Mouse (Mus musculus) hindbrain, embryonic 16.5 days (tissue): ENCODE data around the gene Aox2. TPM values are rescaled to one million over a fixed set of nuclear protein-coding genes. Genes with fewer than 3 reads are reported as not detected.

Experiments
- ATAC-seq: fragments of 200-750 bp; cut with Nextera tagmentation; 2 replicates; pipeline ENCODE4 v1.8.0; 2017; ENCODE audit warnings: moderate TSS enrichment, moderate library complexity
- H3K27ac ChIP-seq: fragments of 300-500 bp; sonication (generic); 2 replicates; pipeline ENCODE4 v1.5.1; 2014; ENCODE audit warnings: low read depth, mild to moderate bottlenecking, control low read depth, low read length, moderate library complexity
- H3K27me3 ChIP-seq: fragments of 300-500 bp; sonication (generic); replicated peaks from 2 replicates; pipeline ENCODE4 v1.6.1; 2014; ENCODE audit warnings: low read length; ENCODE audit not compliant: control insufficient read depth, insufficient read depth
- H3K36me3 ChIP-seq: fragments of 300-500 bp; sonication (generic); 2 replicates; pipeline ENCODE4 v1.6.1; 2014; ENCODE audit warnings: mild to moderate bottlenecking, low read length, moderate library complexity, mixed read lengths; ENCODE audit not compliant: control insufficient read depth, insufficient read depth
- H3K4me1 ChIP-seq: fragments of 300-500 bp; sonication (generic); 2 replicates; pipeline ENCODE4 v1.6.1; 2014; ENCODE audit warnings: low read depth, low read length; ENCODE audit not compliant: control insufficient read depth, insufficient read depth
- H3K4me2 ChIP-seq: fragments of 300-500 bp; sonication (generic); 2 replicates; pipeline ENCODE4 v1.6.1; 2014; ENCODE audit warnings: mild to moderate bottlenecking, low read length, control low read depth, moderate library complexity
- H3K4me3 ChIP-seq: fragments of 300-500 bp; sonication (generic); 2 replicates; pipeline ENCODE4 v1.5.1; 2014; ENCODE audit warnings: mild to moderate bottlenecking, low read length, control low read depth, moderate library complexity
- H3K9ac ChIP-seq: fragments of 300-500 bp; sonication (generic); 2 replicates; pipeline ENCODE4 v1.6.1; 2014; ENCODE audit warnings: low read depth, mild to moderate bottlenecking, control low read depth, low read length, moderate library complexity
- H3K9me3 ChIP-seq: fragments of 300-500 bp; sonication (generic); 2 replicates; pipeline ENCODE4 v1.6.1; 2014; ENCODE audit warnings: mild to moderate bottlenecking, low read length, moderate library complexity; ENCODE audit not compliant: control insufficient read depth
- WGBS: fragments of 180-500 bp; shearing (Covaris S2); extraction: QIAGEN DNeasy Blood & Tissue Kit; methylation state at CpG from one replicate; pipeline ENCODE4 v1.1.7; 2014; 5-methylcytosine and 5-hydroxymethylcytosine counted together
- polyA plus RNA-seq: library from polyadenylated mRNA; unstranded; fragments of >200 nt; fragmentation: Nextera tagmentation; extraction: Ambion mirVana; gene quantifications from 2 replicates; pipeline ENCODE4 v1.2.1, GENCODE M21; 2015

Aox2 gene
- polyA plus RNA-seq, 1 experiment from 2014 or later = 0.09 TPM

- no peak overlapping the region for H3K4me3 ChIP-seq
- no peaks in the 10 kb centered on the region for H3K27me3 ChIP-seq
- no peak overlapping the region for H3K9ac ChIP-seq
- H3K9me3 ChIP-seq = no peaks in the 10 kb centered on the region
- no peaks in the 10 kb centered on the region for H3K4me1 ChIP-seq
- no peak for ATAC-seq
- no peak overlapping the region for H3K4me2 ChIP-seq
- 74% methylated on average over 5 of the region's 5 CpGs for WGBS
- no peaks in the 10 kb centered on the region for H3K36me3 ChIP-seq
- no peak overlapping the region for H3K27ac ChIP-seq
These were observed 104.6 kb downstream of the Aox2 start for GRCm38 (mm10) chr1:58382586-58383281.

DNA sequence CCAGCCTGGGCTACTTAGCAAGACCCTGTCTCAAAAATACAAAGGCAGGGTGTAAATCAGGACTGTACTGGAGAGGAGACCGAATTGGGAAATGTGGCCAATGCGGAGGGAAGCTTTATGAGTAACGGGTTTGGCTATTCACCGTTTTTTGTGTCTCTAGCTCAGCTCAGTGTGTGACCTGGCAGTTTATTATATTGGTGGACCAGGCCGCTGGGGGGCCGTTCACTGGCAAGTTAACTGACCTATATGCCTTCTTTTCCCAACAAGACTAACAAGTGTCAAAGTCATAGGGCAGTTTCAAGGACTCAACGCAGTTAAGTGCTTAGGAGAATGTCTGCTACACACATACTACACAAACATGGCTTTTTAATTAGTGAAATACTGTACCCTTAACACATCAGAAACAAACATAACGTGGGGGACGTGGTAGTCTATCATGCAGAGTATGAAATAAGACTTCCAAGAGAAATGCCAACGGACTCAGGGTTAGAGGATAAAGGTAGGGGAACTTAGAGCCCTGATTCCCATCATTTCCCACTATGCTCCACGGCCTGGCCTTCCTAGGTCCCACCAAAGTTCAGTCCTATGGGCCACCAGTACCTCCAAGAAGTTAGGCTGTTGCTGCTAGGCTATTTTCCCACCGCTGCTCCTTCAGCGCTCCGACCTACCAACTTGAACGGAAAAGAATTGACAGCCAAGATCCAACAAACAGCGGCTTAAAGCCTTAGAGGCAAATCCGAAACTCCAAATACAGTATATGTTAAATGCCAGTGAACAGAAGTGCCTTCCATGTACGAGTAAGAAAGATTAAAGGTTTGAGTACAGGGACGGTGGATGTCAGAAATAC is 113.5 kb downstream of the Aox2 start:
- Histone ChIP-seq H3K4me1 (peaks cover 19% of the 10 kb centered on the region), H3K4me2 (peak overlapping the region; percentile 87), H3K36me3 (peaks cover 11% of the 10 kb centered on the region; the same call in 1 of the 2 replicates), H3K27me3 (no peaks in the 10 kb centered on the region), H3K9me3 (no peaks in the 10 kb centered on the region), H3K4me3 (peak overlapping the region; percentile 94), H3K27ac (peak overlapping the region; percentile 96), H3K9ac (peak overlapping the region; percentile 77)
- no peak for ATAC-seq
- 44% methylated on average over 19 of the region's 19 CpGs for WGBS

GRCm38 (mm10) chr1:58392268-58392651 is 114.1 kb downstream of the Aox2 start:
- Histone ChIP-seq H3K4me1 (peaks cover 19% of the 10 kb centered on the region), H3K9ac (peak overlapping the region; percentile 77), H3K27me3 (no peaks in the 10 kb centered on the region), H3K36me3 (peaks cover 15% of the 10 kb centered on the region; the same call in 1 of the 2 replicates), H3K4me2 (peak overlapping the region; percentile 87), H3K9me3 (no peaks in the 10 kb centered on the region), H3K4me3 (peak overlapping the region; percentile 94), H3K27ac (peak overlapping the region; percentile 96)
- ATAC-seq = no peak
- 1% methylated on average over 16 of the region's 16 CpGs for WGBS

GRCm38 (mm10) chr1:58392652-58393283 is 114.6 kb downstream of the Aox2 start, which contains the start of gene Bzw1:
TSS of gene Bzw1 (plus strand) at chr1:58392898.
- Histone ChIP-seq H3K27ac (peak within 1 kb of the TSS; percentile 96), H3K4me3 (peak within 1 kb of the TSS; percentile 94), H3K9ac (peak within 1 kb of the TSS; percentile 77), H3K9me3 (no peaks in the 10 kb centered on the region), H3K4me1 (peaks cover 19% of the 10 kb centered on the region), H3K4me2 (peak within 1 kb of the TSS; percentile 87), H3K27me3 (no peaks in the 10 kb centered on the region), H3K36me3 (peaks cover 18% of the 10 kb centered on the region)
- peak; percentile 98 for ATAC-seq
- WGBS = under 1% methylated on average over 45 of the region's 61 CpGs

DNA sequence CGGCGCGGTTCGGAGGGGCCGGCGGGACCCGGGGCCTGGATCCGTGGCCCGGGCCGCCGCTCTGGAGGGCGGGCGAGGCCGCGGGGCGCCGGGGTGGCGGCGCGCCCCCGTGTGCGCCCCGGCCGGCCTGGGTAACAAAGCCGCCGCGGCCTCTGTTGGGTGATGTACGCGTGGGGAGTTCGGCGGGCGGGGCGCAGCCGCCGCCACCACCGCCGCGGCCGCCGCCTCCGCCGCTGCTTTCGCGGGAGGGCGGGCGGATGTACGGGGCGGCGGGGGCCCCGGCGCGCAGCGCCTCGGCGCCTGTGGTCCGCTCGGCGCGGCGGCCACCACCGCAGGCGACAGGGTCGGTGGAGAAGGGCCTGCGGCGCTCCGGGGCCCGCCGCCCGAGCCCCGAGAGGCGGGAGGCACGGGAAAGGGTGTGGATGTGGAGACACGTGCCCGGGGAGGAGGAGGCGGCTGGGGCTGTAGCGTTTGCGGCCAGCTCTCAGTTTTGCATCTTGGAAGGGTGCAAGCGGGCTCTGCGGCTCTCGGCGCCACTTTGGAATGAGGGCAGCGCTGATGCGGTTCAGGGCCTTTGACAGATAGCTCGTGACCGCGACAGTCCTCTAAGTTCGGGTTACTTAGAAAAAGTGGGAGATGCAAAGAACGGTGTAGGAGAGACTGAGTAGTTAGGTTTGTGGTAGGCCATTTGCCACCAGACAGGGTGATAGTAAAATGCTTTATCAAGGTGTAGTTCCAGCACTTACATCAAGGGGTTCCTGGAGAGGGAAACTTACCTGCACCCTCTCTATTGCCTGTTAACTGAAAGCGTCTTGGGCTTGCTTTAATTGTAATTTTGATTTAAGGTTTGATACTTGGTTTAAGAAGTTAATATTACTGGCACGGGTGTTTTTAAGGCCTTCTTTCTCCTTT is 115.4 kb downstream of the Aox2 start:
- peak overlapping the region; percentile 81 for H3K4me2 ChIP-seq
- H3K4me3 ChIP-seq = peak overlapping the region; percentile 94
- H3K36me3 ChIP-seq = peaks cover 25% of the 10 kb centered on the region
- 1% methylated on average over 51 of the region's 90 CpGs for WGBS
- H3K9me3 ChIP-seq = no peaks in the 10 kb centered on the region
- H3K27me3 ChIP-seq = no peaks in the 10 kb centered on the region
- peaks cover 19% of the 10 kb centered on the region for H3K4me1 ChIP-seq
- H3K9ac ChIP-seq = peak overlapping the region; percentile 77
- peak; percentile 64 for ATAC-seq
- H3K27ac ChIP-seq = peak overlapping the region; percentile 96

DNA sequence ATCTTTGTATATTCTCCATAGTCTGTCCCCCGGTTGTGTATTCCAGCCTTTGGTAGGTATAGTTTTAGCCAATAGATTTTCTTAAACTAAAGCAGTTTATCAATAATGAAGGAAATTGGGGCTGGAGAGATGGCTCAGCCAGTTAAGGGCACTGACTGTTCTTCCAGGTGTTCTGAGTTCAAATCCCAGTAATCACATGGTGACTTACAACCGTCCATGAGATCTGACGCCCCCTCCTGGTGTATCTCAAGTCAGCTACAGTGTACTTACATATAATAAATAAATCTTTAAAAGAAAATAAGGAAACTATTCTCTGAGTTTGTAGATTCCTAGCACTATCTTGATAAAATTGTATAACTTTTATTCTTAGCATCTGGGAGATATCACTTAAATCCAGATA is 117.2 kb downstream of the Aox2 start:
- Histone ChIP-seq H3K4me3 (no peak overlapping the region), H3K9ac (no peak overlapping the region), H3K4me1 (peaks cover 19% of the 10 kb centered on the region), H3K9me3 (no peaks in the 10 kb centered on the region), H3K27ac (no peak overlapping the region), H3K4me2 (no peak overlapping the region), H3K27me3 (no peaks in the 10 kb centered on the region), H3K36me3 (peaks cover 35% of the 10 kb centered on the region)
- WGBS = 88% methylated on average over 3 of the region's 3 CpGs
- no peak for ATAC-seq

GRCm38 (mm10) chr1:58396179-58396578 is 118.1 kb downstream of the Aox2 start:
- WGBS = 93% methylated on average over 1 of the region's 1 CpGs
- ATAC-seq = no peak
- no peak overlapping the region for H3K9ac ChIP-seq
- H3K36me3 ChIP-seq = peaks cover 43% of the 10 kb centered on the region
- H3K4me3 ChIP-seq = no peak overlapping the region
- no peaks in the 10 kb centered on the region for H3K27me3 ChIP-seq
- H3K4me1 ChIP-seq = peaks cover 16% of the 10 kb centered on the region
- H3K9me3 ChIP-seq = no peaks in the 10 kb centered on the region
- H3K27ac ChIP-seq = no peak overlapping the region
- no peak overlapping the region for H3K4me2 ChIP-seq

GRCm38 (mm10) chr1:58397731-58398130 is 119.6 kb downstream of the Aox2 start:
- Histone ChIP-seq H3K27ac (no peak overlapping the region), H3K4me2 (no peak overlapping the region), H3K9ac (no peak overlapping the region), H3K4me3 (no peak overlapping the region), H3K27me3 (no peaks in the 10 kb centered on the region), H3K4me1 (peaks cover 9% of the 10 kb centered on the region), H3K36me3 (peaks cover 56% of the 10 kb centered on the region), H3K9me3 (no peaks in the 10 kb centered on the region)
- WGBS = 95% methylated on average over 6 of the region's 6 CpGs
- no peak for ATAC-seq
